Mouse (Mus musculus): ENCODE data around the gene Cdx2.

Cdx2 gene

GRCm38 (mm10) chr5:147306638-147307397 is at the start of gene Cdx2:
Cdx2 (minus strand) TSS chr5:147307270.
- DNase-seq (ENCODE audit: low spot score in 2 of 2) = no peak

GRCm38 (mm10) chr5:147356260-147357055 is 49.4 kb upstream of the Cdx2 start:
- no peak for DNase-seq (ENCODE audit: low spot score in 2 of 2)

- no peak for DNase-seq (ENCODE audit: low spot score in 2 of 2)
These were observed 48.7 kb upstream of the Cdx2 start for GRCm38 (mm10) chr5:147355788-147356187.

- DNase-seq (ENCODE audit: low spot score in 2 of 2) = no peak
These were observed 47.9 kb upstream of the Cdx2 start for GRCm38 (mm10) chr5:147354985-147355384.

GRCm38 (mm10) chr5:147354161-147354780 is 47.2 kb upstream of the Cdx2 start:
- no peak for DNase-seq (ENCODE audit: low spot score in 2 of 2)

- DNase-seq (ENCODE audit: low spot score in 2 of 2) = no peak
These were observed 44.9 kb upstream of the Cdx2 start for GRCm38 (mm10) chr5:147351931-147352330.

- DNase-seq (ENCODE audit: low spot score in 2 of 2) = no peak
These were observed 38.9 kb upstream of the Cdx2 start for GRCm38 (mm10) chr5:147345981-147346380.

GRCm38 (mm10) chr5:147343904-147344303 is 36.8 kb upstream of the Cdx2 start:
- no peak for DNase-seq (ENCODE audit: low spot score in 2 of 2)

- DNase-seq (ENCODE audit: low spot score in 2 of 2) = no peak
These were observed 35.8 kb upstream of the Cdx2 start for GRCm38 (mm10) chr5:147342901-147343300.

GRCm38 (mm10) chr5:147340741-147341414 is 33.8 kb upstream of the Cdx2 start:
- no peak for DNase-seq (ENCODE audit: low spot score in 2 of 2)

- DNase-seq (ENCODE audit: low spot score in 2 of 2) = no peak
These were observed 32.5 kb upstream of the Cdx2 start for GRCm38 (mm10) chr5:147339560-147339959.

GRCm38 (mm10) chr5:147338967-147339366 is 31.9 kb upstream of the Cdx2 start:
- DNase-seq (ENCODE audit: low spot score in 2 of 2) = no peak

GRCm38 (mm10) chr5:147332711-147333110 is 25.6 kb upstream of the Cdx2 start:
- DNase-seq (ENCODE audit: low spot score in 2 of 2) = no peak

GRCm38 (mm10) chr5:147331547-147331946 is 24.5 kb upstream of the Cdx2 start:
- no peak for DNase-seq (ENCODE audit: low spot score in 2 of 2)

- DNase-seq (ENCODE audit: low spot score in 2 of 2) = no peak
These were observed 22.9 kb upstream of the Cdx2 start for GRCm38 (mm10) chr5:147329946-147330345.

- no peak for DNase-seq (ENCODE audit: low spot score in 2 of 2)
These were observed 20.6 kb upstream of the Cdx2 start for GRCm38 (mm10) chr5:147327636-147328035.

GRCm38 (mm10) chr5:147325931-147326330 is 18.9 kb upstream of the Cdx2 start:
- DNase-seq (ENCODE audit: low spot score in 2 of 2) = no peak

GRCm38 (mm10) chr5:147323237-147323917 is 16.3 kb upstream of the Cdx2 start:
- DNase-seq (ENCODE audit: low spot score in 2 of 2) = peak; percentile 33 to 54

GRCm38 (mm10) chr5:147322183-147322582 is 15.1 kb upstream of the Cdx2 start, which contains the start of gene Urad:
Urad (minus strand) TSS chr5:147322440.
- no peak for DNase-seq (ENCODE audit: low spot score in 2 of 2)

GRCm38 (mm10) chr5:147319653-147320052 is 12.6 kb upstream of the Cdx2 start:
- DNase-seq (ENCODE audit: low spot score in 2 of 2) = no peak

GRCm38 (mm10) chr5:147317991-147318390 is 10.9 kb upstream of the Cdx2 start:
- no peak for DNase-seq (ENCODE audit: low spot score in 2 of 2)

Measured in urinary bladder, adult 18-20 months (tissue).